Mouse (Mus musculus) neural tube, embryonic 10.5 days (tissue): Measurements from ENCODE around the gene Wdr46.

Experiments
- DNase-seq: peaks from one replicate; pipeline ENCODE4 v3.0.0-alpha.2; 2017; ENCODE audit warnings: low spot score; ENCODE audit errors: extremely low spot score

Wdr46 gene

DNA sequence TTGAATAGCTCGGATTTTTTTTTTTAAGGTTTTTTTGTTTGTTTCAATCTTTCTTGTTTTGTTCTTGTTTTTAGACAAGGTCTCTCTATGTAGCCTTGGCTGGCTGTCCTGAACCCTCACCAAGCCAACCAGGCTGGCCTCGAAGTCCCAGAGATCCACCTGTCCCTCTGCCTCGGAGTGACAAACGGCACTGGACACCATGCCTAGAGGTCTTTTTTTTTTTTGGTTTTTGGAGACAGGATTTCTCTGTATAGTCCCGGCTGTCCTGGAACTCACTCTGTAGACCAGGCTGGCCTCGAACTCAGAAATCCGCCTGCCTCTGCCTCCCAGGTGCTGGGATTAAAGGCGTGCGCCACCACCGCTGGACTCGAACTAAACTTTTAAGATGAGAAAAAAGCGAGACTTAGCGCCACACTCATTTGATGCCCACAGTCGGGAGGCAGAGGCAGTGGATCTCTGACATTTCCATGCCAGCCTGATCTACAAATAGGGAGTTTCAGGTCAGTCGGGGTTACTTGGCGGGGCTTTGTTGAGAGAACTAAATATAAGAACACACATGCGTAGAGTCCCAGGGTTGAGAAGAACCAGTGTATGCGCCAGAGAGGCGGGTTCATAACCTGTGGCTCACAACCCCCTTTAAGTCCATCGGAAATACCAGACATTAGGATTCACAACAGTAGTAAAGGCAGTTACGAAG lies 12.1 kb upstream of the Wdr46 start:
- DNase-seq: no peak

DNA sequence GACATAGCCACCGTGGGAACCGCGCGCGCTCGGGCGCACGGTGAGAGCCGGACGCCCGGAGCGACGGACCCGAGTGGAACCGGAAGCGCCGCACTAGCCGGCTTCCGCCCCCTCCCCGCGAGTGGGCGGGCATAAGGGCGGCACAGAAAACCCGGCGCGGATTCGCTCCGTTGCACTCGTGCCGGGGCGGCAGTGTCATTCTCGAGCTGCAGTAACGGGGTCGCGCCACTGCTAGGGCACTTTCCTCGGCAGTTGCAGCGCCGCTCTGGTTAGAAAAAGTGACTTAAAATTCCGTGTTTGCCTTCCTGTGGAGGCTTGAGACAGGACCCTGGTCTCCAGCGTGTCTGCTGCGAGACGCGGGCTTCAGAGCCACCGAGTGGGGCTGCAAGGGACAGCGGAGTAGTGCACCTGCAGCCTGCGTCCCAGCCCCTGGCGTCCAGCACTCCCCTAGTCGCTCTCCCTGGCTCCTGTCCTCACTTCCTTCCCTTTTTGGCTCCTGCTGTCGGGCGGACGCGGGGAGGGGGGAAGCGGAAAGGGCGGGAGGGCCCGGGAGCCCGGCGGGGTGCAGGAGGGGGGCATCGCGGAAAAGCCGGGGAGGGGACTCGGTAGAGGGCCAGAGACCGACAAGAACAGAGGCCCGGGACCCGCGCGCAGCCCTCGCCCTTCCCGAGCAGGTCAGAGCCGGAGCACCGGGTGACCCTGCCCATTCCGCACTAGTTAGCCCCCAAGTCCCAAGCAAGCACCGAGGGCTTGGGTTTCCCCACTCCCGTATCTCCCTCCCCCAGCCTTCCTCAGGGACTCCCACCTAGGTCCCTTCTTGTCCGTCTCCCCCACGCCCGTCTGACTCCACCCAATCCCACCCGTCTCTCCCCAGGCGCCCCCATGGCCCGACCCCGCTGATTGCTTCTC lies 10.8 kb upstream of the Wdr46 start, which contains the start of gene Rgl2:
TSS of gene Rgl2 (plus strand) at position 173 of the 909 bp plus-strand sequence.
- DNase-seq: peak; percentile 98

- peak; percentile 54 for DNase-seq
Measured at GRCm38 (mm10) chr17:33930280-33931158, 9.9 kb upstream of the Wdr46 start.

GRCm38 (mm10) chr17:33931159-33931866 lies 9.1 kb upstream of the Wdr46 start:
- no peak for DNase-seq

GRCm38 (mm10) chr17:33931947-33932346 lies 8.5 kb upstream of the Wdr46 start:
- DNase-seq: no peak

DNA sequence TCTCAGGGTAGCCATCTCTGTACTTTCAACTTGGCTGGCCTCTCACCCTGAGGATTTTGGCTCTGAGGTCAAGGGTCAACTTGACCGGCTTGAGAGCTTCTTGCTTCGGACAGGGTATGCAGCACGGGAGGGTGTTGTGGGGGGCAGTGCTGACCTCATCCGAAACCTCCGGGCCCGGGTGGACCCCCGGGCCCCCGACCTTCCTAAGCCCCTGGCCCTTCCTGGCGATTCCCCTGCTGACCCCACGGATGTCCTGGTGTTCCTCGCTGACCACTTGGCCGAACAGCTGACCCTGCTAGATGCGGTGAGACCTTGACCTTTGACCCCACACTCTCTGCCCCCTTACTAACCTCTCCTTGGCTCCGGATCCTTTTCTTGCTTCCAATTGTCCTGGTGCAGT lies 8.0 kb upstream of the Wdr46 start:
- DNase-seq: no peak

DNA sequence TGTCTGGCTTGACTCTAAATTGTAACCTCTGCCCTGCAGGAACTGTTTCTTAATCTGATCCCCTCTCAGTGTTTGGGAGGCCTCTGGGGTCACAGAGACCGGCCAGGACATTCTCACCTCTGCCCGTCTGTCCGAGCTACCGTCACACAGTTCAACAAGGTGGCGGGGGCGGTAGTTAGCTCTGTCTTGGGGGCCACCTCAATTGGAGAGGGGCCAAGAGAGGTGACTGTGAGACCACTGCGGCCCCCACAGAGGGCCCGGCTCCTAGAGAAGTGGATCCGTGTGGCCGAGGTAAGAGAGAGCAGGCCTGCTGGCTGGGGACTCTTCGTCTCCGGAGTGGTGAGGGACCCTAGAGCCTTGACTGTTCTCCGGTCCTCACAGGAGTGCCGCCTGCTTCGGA lies 7.5 kb upstream of the Wdr46 start:
- DNase-seq: no peak

DNA sequence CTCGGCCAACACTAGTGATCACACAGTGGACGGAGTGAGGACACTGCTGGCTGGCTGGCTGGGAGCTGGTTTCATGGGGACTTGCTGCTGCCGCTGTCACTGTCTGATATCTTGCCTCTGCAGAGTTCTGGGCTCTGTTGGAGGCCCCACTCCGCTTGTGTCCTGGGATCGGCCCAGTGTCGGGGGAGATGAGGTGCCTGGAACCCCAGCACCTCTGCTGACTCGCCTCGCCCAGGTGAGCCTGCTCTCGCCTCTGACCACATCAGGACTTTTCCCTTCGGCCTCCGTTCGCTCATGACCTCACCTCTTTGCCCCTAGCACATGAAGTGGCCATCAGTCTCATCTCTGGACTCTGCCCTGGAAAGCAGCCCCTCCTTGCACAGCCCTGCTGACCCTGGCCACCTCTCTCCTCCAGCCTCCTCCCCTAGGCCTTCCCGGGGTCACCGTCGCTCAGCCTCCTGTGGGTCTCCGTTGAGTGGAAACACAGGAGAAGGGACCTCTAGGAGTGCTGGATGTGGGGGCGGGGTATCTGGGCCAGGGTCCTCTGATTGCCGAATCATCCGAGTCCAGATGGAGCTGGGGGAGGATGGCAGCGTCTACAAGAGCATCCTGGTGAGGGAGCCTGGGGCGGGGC lies 4.9 kb upstream of the Wdr46 start:
- no peak for DNase-seq

DNA sequence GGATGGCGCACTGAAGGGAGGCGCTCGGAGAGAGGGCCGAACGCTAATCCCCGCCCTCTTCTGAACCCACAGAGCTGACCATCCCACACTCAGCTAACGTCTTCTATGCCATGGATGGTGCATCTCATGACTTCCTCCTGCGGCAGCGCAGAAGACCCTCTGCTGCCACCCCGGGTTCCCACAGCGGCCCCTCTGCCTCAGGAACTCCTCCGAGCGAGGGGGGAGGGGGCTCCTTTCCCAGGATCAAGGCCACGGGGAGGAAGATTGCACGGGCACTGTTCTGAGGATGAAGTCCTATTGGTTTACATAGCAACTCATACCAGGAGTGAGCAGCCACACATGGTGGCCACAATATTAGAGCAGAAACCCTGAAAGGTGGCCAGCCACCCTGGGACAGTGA lies 3.5 kb upstream of the Wdr46 start:
- DNase-seq: no peak

GRCm38 (mm10) chr17:33938783-33939182 lies 1.7 kb upstream of the Wdr46 start:
- no peak for DNase-seq

DNA sequence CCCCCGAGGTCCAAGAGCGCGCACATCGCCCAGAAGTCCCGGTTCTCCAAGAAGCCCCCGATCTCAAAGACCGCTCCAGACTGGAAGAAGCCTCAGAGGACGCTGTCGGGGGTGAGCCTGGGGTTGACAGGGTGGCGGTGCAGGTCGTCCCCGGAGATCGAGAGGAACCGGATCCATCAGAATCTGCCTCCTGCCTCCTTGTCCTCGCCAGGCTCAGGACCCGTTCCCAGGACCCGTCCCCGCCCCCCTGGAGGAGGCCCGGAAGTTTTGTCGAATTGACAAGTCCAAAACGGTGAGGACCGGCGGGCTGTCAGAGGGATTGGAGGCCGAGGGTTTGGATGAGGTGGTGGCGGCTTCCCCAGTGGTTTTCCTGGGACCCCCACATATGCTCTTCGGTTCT lies 521 bp downstream of the Wdr46 start:
- no peak for DNase-seq

DNA sequence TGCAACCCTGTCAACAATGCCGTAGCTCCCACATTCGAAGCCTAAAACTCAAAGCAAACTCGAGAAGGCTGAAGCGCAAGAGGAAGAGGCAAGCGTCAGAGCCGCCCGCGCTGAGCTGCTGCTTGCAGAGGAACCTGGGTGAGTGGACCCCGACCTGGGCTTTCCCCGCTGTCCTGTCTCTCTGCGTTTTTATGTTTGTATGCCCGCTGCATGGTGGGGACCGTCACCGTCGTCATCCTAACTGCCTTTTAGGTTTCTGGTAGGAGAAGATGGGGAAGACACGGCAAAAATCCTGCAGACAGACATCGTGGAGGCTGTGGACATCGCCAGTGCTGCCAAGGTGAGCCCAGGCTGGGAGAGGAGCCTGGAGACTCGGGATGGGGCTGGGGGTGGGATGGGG lies 921 bp downstream of the Wdr46 start:
- DNase-seq: no peak

GRCm38 (mm10) chr17:33943454-33943853 lies 3.0 kb downstream of the Wdr46 start:
- no peak for DNase-seq

DNA sequence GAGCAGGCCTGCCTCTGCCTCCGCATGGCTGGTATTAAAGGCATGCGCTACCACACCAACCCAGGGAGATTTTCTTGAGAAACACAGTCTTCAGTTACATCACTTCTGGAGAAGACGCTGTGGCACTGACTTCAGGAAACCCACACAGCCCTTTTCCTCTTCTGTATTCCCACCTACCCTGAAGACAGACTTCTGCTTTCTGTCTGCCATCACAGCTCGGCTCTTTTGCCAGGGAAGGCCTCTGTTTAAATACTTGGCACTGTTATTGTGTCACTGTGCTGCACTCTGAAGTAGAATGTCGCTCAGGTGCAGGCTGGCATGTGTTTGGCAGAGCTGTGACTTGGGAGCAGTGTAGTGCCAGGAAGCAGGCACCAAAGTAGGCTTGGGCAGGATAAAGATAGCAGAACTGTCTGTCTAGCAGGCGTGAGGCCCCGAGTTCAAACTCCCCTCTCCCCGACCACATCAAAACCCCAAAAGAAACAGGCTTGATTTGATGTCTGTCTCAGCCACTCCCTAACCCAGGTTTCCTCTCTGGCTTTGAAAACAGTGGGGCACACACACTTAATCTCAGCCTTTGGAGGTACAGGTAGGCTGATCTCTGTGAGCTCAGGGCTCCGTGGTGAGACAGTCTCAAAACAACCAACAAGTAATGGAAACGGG lies 7.1 kb downstream of the Wdr46 start:
- no peak for DNase-seq

GRCm38 (mm10) chr17:33948090-33948904 lies 7.8 kb downstream of the Wdr46 start:
- DNase-seq: no peak

GRCm38 (mm10) chr17:33948905-33949537 lies 8.6 kb downstream of the Wdr46 start:
- DNase-seq: no peak

GRCm38 (mm10) chr17:33950131-33950625 lies 9.7 kb downstream of the Wdr46 start:
- no peak for DNase-seq
